Mouse (Mus musculus): ENCODE data around the gene Adgrg7. TPM values are rescaled to one million over a fixed set of nuclear protein-coding genes. Genes with fewer than 3 reads are reported as not detected.

The Adgrg7 gene
- polyA plus RNA-seq (2014; fragmentation: Illumina TruSeq; extraction: RNeasy Lipid Tissue Mini Kit (QIAGEN cat#74804)): 47.8 TPM

DNA sequence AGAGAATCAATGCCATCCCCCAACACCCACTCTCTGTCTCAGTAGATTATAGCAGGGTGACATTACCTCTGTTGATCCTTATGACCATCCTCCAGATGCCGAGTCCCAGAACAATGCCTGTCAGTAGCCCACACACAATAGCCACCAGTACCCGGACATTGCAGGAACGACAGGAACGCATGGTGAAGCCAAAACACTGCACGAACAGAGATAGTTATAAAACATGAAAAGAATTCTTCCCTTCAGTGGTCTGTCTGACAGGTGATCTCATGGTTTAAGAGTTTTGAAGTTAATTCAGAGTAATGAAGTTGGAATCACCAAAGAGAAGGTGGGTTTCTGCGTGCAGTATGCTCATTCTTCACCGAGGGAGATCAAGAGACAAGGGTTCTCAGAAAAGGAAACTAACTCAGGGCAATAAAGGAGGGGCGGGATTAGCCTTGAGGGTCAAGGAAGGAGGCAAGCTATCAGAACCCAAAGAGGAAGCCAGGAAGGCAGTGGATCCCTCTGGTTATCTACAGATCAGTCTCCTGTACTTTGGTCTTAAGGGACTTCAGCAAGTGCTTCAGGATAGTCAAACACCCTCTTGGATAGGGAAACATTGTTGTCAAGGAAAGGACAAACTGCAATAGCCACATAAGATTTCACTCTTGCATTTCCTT is at the start of gene Adgrg7:
Adgrg7 (minus strand) TSS at position 375 of the 659 bp plus-strand sequence.

DNA sequence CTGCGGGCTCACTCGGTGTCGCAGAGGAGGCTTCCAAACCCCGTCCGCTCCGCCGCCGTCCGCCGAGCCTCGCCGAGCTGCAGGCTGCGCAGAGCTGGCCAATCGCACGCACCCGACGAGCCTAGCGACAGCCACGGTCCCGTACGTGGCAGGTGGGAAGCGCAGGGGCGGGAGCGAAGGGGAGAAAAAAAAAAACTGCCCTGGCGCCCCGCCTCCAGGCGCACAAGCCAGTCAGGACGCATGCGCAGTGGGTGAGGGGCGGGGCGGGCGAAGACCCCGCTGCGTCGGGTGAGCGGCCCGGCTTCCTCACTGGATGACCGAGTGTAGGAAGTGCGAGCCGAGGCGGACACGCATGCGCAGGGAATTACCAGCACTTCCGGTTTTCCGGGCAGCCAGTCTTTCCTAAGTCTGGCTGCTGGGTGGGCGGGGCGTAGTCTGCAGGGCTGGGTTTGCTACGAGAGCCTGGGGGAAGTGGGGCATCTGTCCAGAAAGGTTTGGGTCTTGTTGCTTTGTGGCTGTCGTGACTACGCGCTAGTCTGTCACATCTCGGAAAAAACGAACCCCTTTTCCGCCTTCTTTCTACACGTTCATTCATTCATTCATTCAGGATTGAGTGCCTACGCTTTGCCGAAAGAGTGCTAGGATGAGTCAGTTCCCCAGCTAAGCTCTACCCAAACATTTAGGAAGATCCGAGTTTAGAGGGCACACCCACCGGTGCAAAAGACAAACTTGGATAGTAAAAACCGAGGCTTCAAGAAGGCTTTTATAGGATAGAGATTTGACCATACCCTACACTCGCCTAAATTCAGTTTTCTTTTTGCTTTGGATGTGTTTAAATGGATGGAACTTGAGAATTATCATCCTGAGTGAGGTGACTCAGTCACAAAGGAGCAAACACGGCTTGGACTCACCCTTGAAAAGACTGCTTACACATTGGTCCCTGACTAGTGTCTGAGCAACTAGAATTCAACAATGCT is 78.1 kb downstream of the Adgrg7 start, which contains the start of gene Tfg:
Tfg (minus strand) TSS at position 227 of the 977 bp plus-strand sequence.

Other genes with a start within 250 kb of the Adgrg7 start
- gene Tfg, start 78.4 kb downstream of the Adgrg7 start, polyA plus RNA-seq (2014; fragmentation: Illumina TruSeq; extraction: RNeasy Lipid Tissue Mini Kit (QIAGEN cat#74804)): 535 TPM
- gene Tmem45a, start 90.3 kb upstream of the Adgrg7 start, polyA plus RNA-seq (2014; fragmentation: Illumina TruSeq; extraction: RNeasy Lipid Tissue Mini Kit (QIAGEN cat#74804)): 91.8 TPM
- gene Lnp1, start 132.2 kb upstream of the Adgrg7 start, polyA plus RNA-seq (2014; fragmentation: Illumina TruSeq; extraction: RNeasy Lipid Tissue Mini Kit (QIAGEN cat#74804)): not detected